8 mouse cellular contexts compared by ENCODE assay signal in the genomic region with DNA sequence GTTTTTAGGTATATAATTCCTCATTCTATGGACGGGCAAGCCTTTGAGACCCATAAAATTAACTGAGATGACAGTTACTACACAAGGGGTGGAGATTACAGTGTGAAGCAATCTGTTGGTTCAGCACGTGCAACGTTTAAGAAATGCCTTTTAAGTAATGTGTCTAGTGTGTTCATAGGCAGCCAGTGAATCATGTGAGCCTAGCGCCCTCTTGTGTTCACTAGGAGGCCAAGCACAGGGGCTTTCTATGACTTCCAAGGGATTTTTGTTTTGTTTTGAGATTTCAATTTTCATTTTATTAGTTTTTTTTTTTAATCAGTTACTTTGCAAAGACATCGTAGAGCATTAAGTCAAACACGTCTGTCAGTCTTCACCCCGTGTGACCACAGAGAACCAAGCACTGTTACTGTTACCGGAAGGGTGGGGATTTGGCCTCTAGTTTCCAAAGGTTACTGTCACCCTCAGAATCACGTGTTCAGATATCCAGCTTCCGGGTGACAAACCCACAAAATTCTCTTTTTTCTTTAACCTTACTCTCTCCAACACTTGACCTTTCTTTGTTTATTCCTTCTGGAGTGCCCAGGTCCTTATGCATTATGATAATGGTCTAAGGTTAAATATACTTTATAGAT. TPM values are rescaled to one million over a fixed set of nuclear protein-coding genes. Genes with fewer than 3 reads are reported as not detected.
DNase-seq lines count a peak whose midpoint lies in the region; ATAC-seq and TF ChIP-seq lines count a peak whose summit lies in the region.

No protein-coding gene starts in this region.

- no peak overlapping the region for H3K27ac ChIP-seq in gastrocnemius, adult 2 months
- H3K27ac ChIP-seq in heart, embryonic 10.5 days, result 0 out of 2 replicates have a peak overlapping the region, but pooled peaks have one; percentile 36
- no peak overlapping the region for H3K27ac ChIP-seq in midbrain, embryonic 12.5 days (replicated peaks)

- H3K4me2 ChIP-seq in midbrain, embryonic 12.5 days (replicated peaks), result 0 out of 2 replicates have a peak overlapping the region, but pooled peaks have one; percentile 7

- no peak for ATAC-seq in midbrain, embryonic 12.5 days (ENCODE audit: low FRiP score, low read depth)

- peak; percentile 26 for DNase-seq in gastrocnemius, adult 2 months
- no peak for DNase-seq in gastrocnemius, postnatal 10 days
- peak; percentile 80 for DNase-seq in CD4-positive, CD25-positive, alpha-beta regulatory T cell, adult 2 months (ENCODE audit: low read depth, low spot score)
- peak; percentile 80 for DNase-seq in brain, adult 2 months (ENCODE audit: low read depth, low spot score)
- no peak for DNase-seq in heart, embryonic 10.5 days (ENCODE audit: low spot score)
- DNase-seq in kidney, postnatal 25 days, result peak; percentile 56 to 62
- DNase-seq in thymus, postnatal 4 days, result peak; percentile 38

- TF ChIP-seq CTCF in gastrocnemius, adult 2 months (IDR thresholded peaks at IDR 0.05), result peak; percentile 89

- no peaks in the 10 kb centered on the region for H3K36me3 ChIP-seq in heart, embryonic 10.5 days
- H3K36me3 ChIP-seq in midbrain, embryonic 12.5 days, result no peaks in the 10 kb centered on the region

- H3K27me3 ChIP-seq in heart, embryonic 10.5 days (ENCODE audit: insufficient read depth, poor library complexity, severe bottlenecking), result no peaks in the 10 kb centered on the region
- H3K27me3 ChIP-seq in midbrain, embryonic 12.5 days, result no peaks in the 10 kb centered on the region

- H3K9me3 ChIP-seq in heart, embryonic 10.5 days, result no peaks in the 10 kb centered on the region
- H3K9me3 ChIP-seq in midbrain, embryonic 12.5 days, result no peaks in the 10 kb centered on the region

- WGBS in heart, embryonic 10.5 days, result 29% methylated on average over 10 of the region's 10 CpGs
- 30% methylated on average over 10 of the region's 10 CpGs for WGBS in midbrain, embryonic 12.5 days

- peaks cover 4% of the 10 kb centered on the region; the same call in 1 of the 2 replicates for H3K4me1 ChIP-seq in heart, embryonic 10.5 days
- H3K4me1 ChIP-seq in midbrain, embryonic 12.5 days, result peaks cover 4% of the 10 kb centered on the region; the same call in 1 of the 2 replicates

- intact Hi-C loops in gastrocnemius, adult 2 months (cut with DNase I), result no loop called here

- H3K4me3 ChIP-seq in gastrocnemius, adult 2 months, result no peak overlapping the region
- no peak overlapping the region for H3K4me3 ChIP-seq in heart, embryonic 10.5 days
- no peak overlapping the region for H3K4me3 ChIP-seq in midbrain, embryonic 12.5 days

- no peak overlapping the region for H3K9ac ChIP-seq in midbrain, embryonic 12.5 days (replicated peaks)

RNA-seq across cellular contexts. Expression of a gene that starts 20.8 kb away (rescaled TPM):
- 100 to 1,000 TPM in 1 of 2 experiments, 10 to 100 TPM in 1; 86.8 to 134 TPM for total RNA-seq in gastrocnemius, adult 2 months (2021)
- 10 to 100 TPM; 77.5 to 85.0 TPM for total RNA-seq in gastrocnemius, postnatal 10 days (2021)
- 149 and 180 TPM in 2 replicates for polyA plus RNA-seq in heart, embryonic 10.5 days (2016; fragmentation: Nextera tagmentation; extraction: Ambion mirVana)
- 67.5 and 70.3 TPM in 2 replicates for polyA plus RNA-seq in midbrain, embryonic 12.5 days (2016; fragmentation: Nextera tagmentation; extraction: Ambion mirVana)

RNA-seq across cellular contexts. Expression of a gene that starts 50.9 kb away (rescaled TPM):
- total RNA-seq in gastrocnemius, adult 2 months (2021), result under 1 TPM; 0.31 to 0.69 TPM
- total RNA-seq in gastrocnemius, postnatal 10 days (2021), result under 1 TPM; 0.19 to 0.36 TPM
- polyA plus RNA-seq in heart, embryonic 10.5 days (2016; fragmentation: Nextera tagmentation; extraction: Ambion mirVana), result 0.44 and 0.49 TPM in 2 replicates
- polyA plus RNA-seq in midbrain, embryonic 12.5 days (2016; fragmentation: Nextera tagmentation; extraction: Ambion mirVana), result 1.4 and 1.6 TPM in 2 replicates

Comparison
In these comparisons a context has a peak if more than half of its experiments do, and no peak if none do; other contexts are left out.
1. DNase-seq: peak in gastrocnemius, adult 2 months (single experiment), CD4-positive, CD25-positive, alpha-beta regulatory T cell, adult 2 months (single experiment), brain, adult 2 months (single experiment), kidney, postnatal 25 days (2 of 2) and thymus, postnatal 4 days (single experiment); none in gastrocnemius, postnatal 10 days (single experiment) and heart, embryonic 10.5 days (single experiment).